ENCODE assay signal across 10 mouse cellular contexts in genomic region chr4:139205842-139206241, GRCm38 (mm10). TPM values are rescaled to one million over a fixed set of nuclear protein-coding genes. Genes with fewer than 3 reads are reported as not detected.
DNase-seq lines count a peak whose midpoint lies in the region; ATAC-seq and TF ChIP-seq lines count a peak whose summit lies in the region.
"Had no signal": no experiment of that assay in that cellular context is flagged by ENCODE, and none has a peak within 500 bp of the region (broad histone marks: within the 10 kb centered on the region; RNA-seq: fewer than 3 reads in every experiment).

No protein-coding gene starts in this region.

- no peaks in the 10 kb centered on the region for H3K36me3 ChIP-seq in hindbrain, embryonic 11.5 days (ENCODE audit: control insufficient read depth, insufficient read depth, low read length)
- no peaks in the 10 kb centered on the region for H3K36me3 ChIP-seq in hindbrain, embryonic 14.5 days (replicated peaks; ENCODE audit: control insufficient read depth, insufficient read depth)
- H3K36me3 ChIP-seq in liver, postnatal 0 days (replicated peaks; ENCODE audit: insufficient read depth, low read length) = 0 out of 2 replicates have a peak, but pooled peaks cover 5% of the 10 kb centered on the region
- H3K36me3 ChIP-seq: hindbrain, embryonic 15.5 days; neural tube, embryonic 12.5 days had no signal

- peak; percentile 35 for DNase-seq in hindbrain, embryonic 11.5 days (ENCODE audit: low spot score)
- no peak for DNase-seq in hindbrain, embryonic 14.5 days (ENCODE audit: low spot score)
- DNase-seq in 416B (ENCODE audit: low read depth) = peak; percentile 62
- peak; percentile 83 for DNase-seq in R1 (ENCODE audit: low read depth, low spot score)
- peak; percentile 45 for DNase-seq in liver, postnatal 0 days
- DNase-seq in c-Kit-positive CD71-positive TER-119-positive erythroid progenitor cells, embryonic 14.5 days (ENCODE audit: low spot score) = no peak
- DNase-seq in cerebellum, adult 9-11 months = no peak
- no peak for DNase-seq in kidney, postnatal 14 days

- no peak overlapping the region for H3K4me2 ChIP-seq in hindbrain, embryonic 11.5 days (replicated peaks; ENCODE audit: low read depth, low read length)
- no peak overlapping the region for H3K4me2 ChIP-seq in hindbrain, embryonic 14.5 days (replicated peaks)
- H3K4me2 ChIP-seq in liver, postnatal 0 days (ENCODE audit: low read depth, low read length) = no peak overlapping the region
- H3K4me2 ChIP-seq: hindbrain, embryonic 15.5 days; neural tube, embryonic 12.5 days had no signal

- no peak for TF ChIP-seq EP300 in liver, postnatal 0 days (IDR thresholded peaks at IDR 0.05; ENCODE audit: low read depth)

- no peak overlapping the region for H3K4me3 ChIP-seq in hindbrain, embryonic 11.5 days (ENCODE audit: low read depth, low read length)
- H3K4me3 ChIP-seq in hindbrain, embryonic 14.5 days (replicated peaks; ENCODE audit: low read length) = no peak overlapping the region
- H3K4me3 ChIP-seq in liver, postnatal 0 days (ENCODE audit: low read depth, low read length) = no peak overlapping the region
- H3K4me3 ChIP-seq: hindbrain, embryonic 15.5 days; neural tube, embryonic 12.5 days had no signal

- peak; percentile 66 for TF ChIP-seq CTCF in liver, postnatal 0 days (IDR thresholded peaks at IDR 0.05; ENCODE audit: low read depth)

- no peak overlapping the region for H3K27ac ChIP-seq in hindbrain, embryonic 11.5 days (ENCODE audit: low read depth, low read length)
- H3K27ac ChIP-seq in hindbrain, embryonic 14.5 days = no peak overlapping the region
- H3K27ac ChIP-seq in liver, postnatal 0 days (ENCODE audit: low read depth) = no peak overlapping the region
- H3K27ac ChIP-seq: hindbrain, embryonic 15.5 days; neural tube, embryonic 12.5 days had no signal

- no peak for ATAC-seq in hindbrain, embryonic 11.5 days (ENCODE audit: low FRiP score)
- ATAC-seq in hindbrain, embryonic 14.5 days (ENCODE audit: low FRiP score) = no peak
- 0 out of 2 replicates have a peak, but pooled peaks have one; percentile 20 for ATAC-seq in liver, postnatal 0 days

- no peak overlapping the region for H3K9ac ChIP-seq in hindbrain, embryonic 11.5 days (ENCODE audit: low read depth, low read length)
- no peak overlapping the region for H3K9ac ChIP-seq in hindbrain, embryonic 14.5 days
- H3K9ac ChIP-seq in liver, postnatal 0 days (replicated peaks) = no peak overlapping the region
- H3K9ac ChIP-seq: hindbrain, embryonic 15.5 days had no signal

- H3K4me1 ChIP-seq in hindbrain, embryonic 11.5 days (replicated peaks; ENCODE audit: control insufficient read depth, insufficient read depth, low read length) = no peaks in the 10 kb centered on the region
- H3K4me1 ChIP-seq in hindbrain, embryonic 14.5 days (replicated peaks; ENCODE audit: control insufficient read depth, insufficient read depth, low read length) = peaks cover 17% of the 10 kb centered on the region
- peaks cover 36% of the 10 kb centered on the region for H3K4me1 ChIP-seq in liver, postnatal 0 days (ENCODE audit: insufficient read depth)

- 56% methylated on average over 5 of the region's 5 CpGs for WGBS in hindbrain, embryonic 11.5 days
- 53% methylated on average over 5 of the region's 5 CpGs for WGBS in hindbrain, embryonic 14.5 days
- 51% methylated on average over 5 of the region's 5 CpGs for WGBS in liver, postnatal 0 days (ENCODE audit: insufficient replicate concordance)

- no peaks in the 10 kb centered on the region for H3K27me3 ChIP-seq in hindbrain, embryonic 11.5 days (ENCODE audit: control insufficient read depth, insufficient read depth, low read length)
- no peaks in the 10 kb centered on the region for H3K27me3 ChIP-seq in hindbrain, embryonic 14.5 days (ENCODE audit: control insufficient read depth, insufficient read depth, low read length)
- H3K27me3 ChIP-seq in liver, postnatal 0 days (ENCODE audit: insufficient read depth, low read length) = no peaks in the 10 kb centered on the region
- H3K27me3 ChIP-seq: hindbrain, embryonic 15.5 days; neural tube, embryonic 12.5 days had no signal

- no peaks in the 10 kb centered on the region for H3K9me3 ChIP-seq in hindbrain, embryonic 11.5 days (ENCODE audit: control insufficient read depth, low read length)
- no peaks in the 10 kb centered on the region for H3K9me3 ChIP-seq in hindbrain, embryonic 14.5 days (ENCODE audit: control insufficient read depth, low read length)
- H3K9me3 ChIP-seq in liver, postnatal 0 days (ENCODE audit: low read length) = no peaks in the 10 kb centered on the region
- H3K9me3 ChIP-seq: hindbrain, embryonic 15.5 days; neural tube, embryonic 12.5 days had no signal

RNA-seq across cellular contexts. Expression of gene Capzb, which starts 13.1 kb away (rescaled TPM):
- 239 and 255 TPM in 2 replicates for polyA plus RNA-seq in hindbrain, embryonic 11.5 days (2014; fragmentation: Nextera tagmentation; extraction: Ambion mirVana)
- polyA plus RNA-seq in hindbrain, embryonic 14.5 days (2014; fragmentation: Nextera tagmentation; extraction: Ambion mirVana) = 248 and 249 TPM in 2 replicates
- 136 and 143 TPM in 2 replicates for polyA plus RNA-seq in liver, postnatal 0 days (2015; fragmentation: Nextera tagmentation; extraction: Ambion mirVana)

Comparison
In these comparisons a context has a peak if more than half of its experiments do, and no peak if none do; other contexts are left out.
1. DNase-seq: peak in hindbrain, embryonic 11.5 days (single experiment), 416B (single experiment), R1 (single experiment) and liver, postnatal 0 days (single experiment); none in hindbrain, embryonic 14.5 days (single experiment), c-Kit-positive CD71-positive TER-119-positive erythroid progenitor cells, embryonic 14.5 days (single experiment), cerebellum, adult 9-11 months (single experiment) and kidney, postnatal 14 days (single experiment).